Mouse (Mus musculus) cerebellum, adult 2 months (tissue): ENCODE measurements around the gene Disp3.

Experiments used
- CTCF ChIP-seq: fragments of 200-500 bp; IDR thresholded peaks from 2 replicates; pipeline ENCODE4 v1.5.1; 2011; ENCODE audit warnings: low read depth, mild to moderate bottlenecking, control low read depth, low read length, moderate library complexity, borderline replicate concordance; ENCODE audit not compliant: insufficient read depth
- POLR2A ChIP-seq: fragments of 200-500 bp; IDR thresholded peaks from 2 replicates; pipeline ENCODE4 v1.6.1; 2011; ENCODE audit warnings: low read length, control low read depth, borderline replicate concordance; ENCODE audit not compliant: insufficient read depth

DNA sequence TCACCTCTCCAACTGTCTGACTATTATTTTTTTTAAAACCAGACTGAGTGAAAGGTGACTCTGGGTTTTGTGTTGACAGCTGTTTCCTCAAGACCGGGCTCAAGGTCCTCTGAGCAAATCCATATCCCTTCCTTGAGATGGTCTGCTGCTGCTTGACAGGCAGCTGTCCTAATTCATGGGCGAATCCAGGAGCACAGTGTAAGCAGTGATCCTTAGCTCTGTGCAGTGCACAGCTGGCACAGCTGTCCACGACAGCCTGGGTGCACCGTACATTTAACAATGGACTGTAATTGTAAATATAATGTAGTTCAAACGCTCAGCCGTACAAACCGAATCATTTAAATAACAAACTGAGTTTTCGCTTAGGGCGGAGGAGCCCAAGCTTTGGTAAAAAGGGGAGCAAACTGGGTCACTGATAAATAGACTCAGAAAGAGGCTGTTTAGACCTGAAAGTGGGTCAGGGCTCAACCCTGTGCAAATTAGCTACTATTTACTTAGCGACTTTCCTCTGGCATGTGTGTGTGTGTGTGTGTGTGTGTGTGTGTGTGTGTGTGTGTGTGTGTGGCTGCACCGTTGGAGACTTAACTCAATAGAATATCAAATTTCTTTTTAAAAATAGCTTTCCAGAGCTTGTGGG lies 72.4 kb downstream of the Disp3 start:
- TF ChIP-seq POLR2A, result no peak
- TF ChIP-seq CTCF, result no peak
